Mouse (Mus musculus) heart, adult 8-10 months (tissue): ENCODE data around the gene Pigv. TPM values are rescaled to one million over a fixed set of nuclear protein-coding genes. Genes with fewer than 3 reads are reported as not detected.

Experiments used
- DNase-seq: peaks from one replicate; pipeline ENCODE4 v3.0.0; 2022; ENCODE audit warnings: low spot score
- total RNA-seq, 4 experiments: library from RNA; stranded (reverse); gene quantifications; 2 replicates each; pipeline ENCODE4 v1.2.4; 2022

Gene Pigv
- 10 to 100 TPM in 3 of 4 experiments, 1 to 10 TPM in 1; 9.2 to 13.8 (median 13.2) TPM for total RNA-seq

GRCm38 (mm10) chr4:133671881-133672844, at the start of gene Pigv:
Pigv (minus strand) TSS chr4:133672647.
- DNase-seq, result peak; percentile 91

DNA sequence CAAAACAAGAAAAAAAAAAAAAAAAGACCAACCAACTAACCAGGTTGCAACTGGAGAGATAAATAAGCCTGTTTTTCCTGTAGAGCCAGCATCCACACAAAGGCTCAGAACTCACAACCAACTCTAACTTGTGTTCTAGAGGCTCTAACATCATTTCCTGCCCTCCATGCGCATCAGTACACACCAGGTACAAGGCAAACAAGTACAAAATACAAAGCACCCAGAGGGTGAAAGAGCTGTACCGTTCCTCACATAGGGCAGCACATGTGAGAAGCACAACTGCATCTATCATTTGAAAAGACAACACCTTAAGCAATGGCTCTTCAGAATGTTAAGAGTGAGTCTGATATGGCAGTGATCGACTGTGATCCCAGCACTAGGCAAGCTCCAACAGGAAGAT, 47.3 kb upstream of the Pigv start:
- DNase-seq, result no peak

DNA sequence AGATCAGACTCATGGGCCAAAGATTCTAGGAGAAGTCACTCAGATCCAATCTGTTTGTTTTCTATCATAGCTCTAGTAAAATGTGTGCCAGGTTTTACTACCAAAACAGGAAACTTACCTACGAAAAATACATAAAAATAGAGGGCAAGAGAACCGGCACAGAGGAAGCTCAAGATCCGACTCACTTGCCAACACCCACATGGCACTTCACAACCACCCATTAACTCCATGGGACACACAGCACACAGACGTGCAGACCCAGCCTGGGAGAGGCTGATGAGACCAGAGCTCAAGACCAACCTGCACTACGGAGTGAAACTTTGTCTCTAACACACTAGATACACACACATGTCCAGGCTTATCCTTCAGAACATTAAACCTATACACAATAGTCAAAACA, 40.3 kb upstream of the Pigv start:
- no peak for DNase-seq

- no peak for DNase-seq
These were observed 39.0 kb upstream of the Pigv start for GRCm38 (mm10) chr4:133711307-133712076.

GRCm38 (mm10) chr4:133709395-133709794, 36.9 kb upstream of the Pigv start:
- no peak for DNase-seq

GRCm38 (mm10) chr4:133707464-133707863, 35.0 kb upstream of the Pigv start:
- no peak for DNase-seq

GRCm38 (mm10) chr4:133706956-133707355, 34.5 kb upstream of the Pigv start:
- DNase-seq, result peak; percentile 90

- no peak for DNase-seq
These were observed 32.6 kb upstream of the Pigv start for GRCm38 (mm10) chr4:133705062-133705461.

DNA sequence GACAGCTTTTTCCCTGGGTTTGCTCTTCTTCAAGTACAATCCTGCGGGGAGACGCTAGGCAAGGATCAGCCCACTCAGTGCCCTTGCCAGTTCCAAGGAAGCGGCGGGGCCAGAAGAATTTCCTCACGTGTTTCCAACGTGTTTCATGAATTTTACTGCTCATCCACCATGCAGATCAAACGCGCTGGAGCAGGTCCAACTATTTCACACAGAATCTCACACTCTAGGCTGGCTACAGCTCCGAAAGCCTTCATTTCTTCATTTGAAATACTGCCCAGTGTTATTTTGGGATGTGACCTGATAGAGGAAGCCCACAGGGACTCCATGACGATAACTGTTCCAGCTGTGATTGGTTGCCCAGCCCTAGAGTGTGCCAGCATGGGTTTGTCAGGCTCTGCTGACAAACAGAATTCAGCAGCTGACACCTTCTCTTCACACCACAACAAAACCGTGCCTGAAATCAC, 28.5 kb upstream of the Pigv start:
- DNase-seq, result peak; percentile 83

GRCm38 (mm10) chr4:133695363-133695762, 22.9 kb upstream of the Pigv start:
- DNase-seq, result no peak

DNA sequence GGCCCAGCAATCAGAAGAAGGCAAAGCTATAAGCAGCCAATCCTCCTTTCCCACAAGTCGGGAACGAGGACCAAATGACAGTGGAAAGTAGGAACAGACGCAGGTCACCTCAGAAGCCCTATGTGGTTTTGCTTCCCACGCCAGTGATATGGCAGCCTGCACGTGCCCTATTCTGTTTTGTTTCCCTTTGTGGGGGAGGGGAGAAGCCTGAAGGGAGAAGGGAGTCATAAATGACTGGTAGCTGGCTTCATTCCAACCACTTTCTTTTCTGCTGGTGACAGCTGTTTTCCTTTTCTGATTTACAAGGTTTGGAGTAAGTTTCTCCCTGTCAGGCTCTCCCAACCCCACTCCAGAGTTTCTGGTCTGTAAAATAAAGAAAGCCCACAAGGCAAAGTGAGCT, 17.8 kb upstream of the Pigv start:
- peak; percentile 55 for DNase-seq

GRCm38 (mm10) chr4:133688417-133689067, 16.1 kb upstream of the Pigv start:
- DNase-seq, result peak; percentile 33

GRCm38 (mm10) chr4:133687126-133687525, 14.7 kb upstream of the Pigv start:
- no peak for DNase-seq

DNA sequence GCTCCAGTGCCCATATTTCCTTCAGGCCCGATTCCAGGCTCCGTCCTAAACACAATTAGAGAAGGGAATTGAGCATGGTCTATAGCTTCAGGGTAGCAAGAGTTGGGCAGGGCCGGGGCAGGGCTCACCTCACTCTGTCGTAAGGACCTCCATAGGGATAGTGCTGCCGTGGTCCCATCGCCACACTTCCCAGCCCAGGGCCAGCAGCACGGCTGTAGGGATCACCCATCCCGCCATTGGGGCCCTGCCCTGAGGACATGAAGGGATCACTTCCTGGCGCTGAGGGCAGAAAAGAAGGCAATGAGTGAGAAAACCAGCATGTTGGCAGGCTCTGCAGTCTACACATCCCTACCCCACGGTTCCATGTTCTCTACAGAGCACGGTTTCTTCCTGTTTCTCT, 14.1 kb upstream of the Pigv start:
- DNase-seq, result no peak

GRCm38 (mm10) chr4:133680206-133680786, 7.8 kb upstream of the Pigv start:
- DNase-seq, result no peak

- DNase-seq, result no peak
These were observed 7.2 kb upstream of the Pigv start for GRCm38 (mm10) chr4:133679629-133680028.

- no peak for DNase-seq
These were observed 4.8 kb upstream of the Pigv start for GRCm38 (mm10) chr4:133677266-133677665.

DNA sequence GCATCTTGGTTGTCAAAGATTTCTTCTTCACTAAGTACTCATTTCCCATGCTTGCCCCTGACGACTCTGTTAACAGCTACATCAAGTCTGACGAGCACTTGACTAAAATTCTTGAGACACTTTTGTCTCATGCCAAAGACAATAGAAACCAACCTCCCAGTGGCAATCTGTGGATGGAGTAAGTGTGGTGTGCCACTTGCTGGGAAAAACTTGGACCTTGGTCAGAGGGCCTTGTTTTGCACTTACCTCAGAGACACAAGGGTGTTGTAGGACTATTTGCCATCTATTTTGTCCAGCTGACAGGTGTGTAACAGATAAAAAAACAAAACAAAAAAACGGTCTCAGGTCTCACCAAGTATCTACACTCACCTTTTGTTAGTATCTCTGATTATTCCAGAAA, 3.7 kb upstream of the Pigv start:
- no peak for DNase-seq

DNA sequence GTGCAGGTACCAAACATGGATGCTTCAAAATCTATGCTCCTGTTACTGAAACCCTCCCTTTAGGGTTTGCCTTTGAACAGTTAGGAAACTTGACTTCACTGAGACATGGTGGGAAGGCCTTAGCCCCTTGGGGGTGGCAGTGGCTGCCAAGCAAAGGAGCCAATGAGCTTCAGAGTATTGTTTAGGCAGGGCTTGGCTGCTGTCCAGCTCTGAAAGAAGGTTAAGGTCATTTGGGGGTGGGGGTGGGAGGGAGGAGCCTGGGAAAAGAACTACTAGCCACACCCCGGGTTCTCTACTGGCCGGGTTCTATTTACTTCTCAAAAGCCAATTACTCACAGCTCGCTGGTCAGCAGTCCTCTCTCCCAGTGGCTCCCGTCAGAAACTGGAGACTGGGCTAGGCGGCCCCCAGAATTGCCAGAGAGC, 3.2 kb upstream of the Pigv start:
- DNase-seq, result peak; percentile 53

GRCm38 (mm10) chr4:133674331-133674695, 1.9 kb upstream of the Pigv start:
- DNase-seq, result no peak

DNA sequence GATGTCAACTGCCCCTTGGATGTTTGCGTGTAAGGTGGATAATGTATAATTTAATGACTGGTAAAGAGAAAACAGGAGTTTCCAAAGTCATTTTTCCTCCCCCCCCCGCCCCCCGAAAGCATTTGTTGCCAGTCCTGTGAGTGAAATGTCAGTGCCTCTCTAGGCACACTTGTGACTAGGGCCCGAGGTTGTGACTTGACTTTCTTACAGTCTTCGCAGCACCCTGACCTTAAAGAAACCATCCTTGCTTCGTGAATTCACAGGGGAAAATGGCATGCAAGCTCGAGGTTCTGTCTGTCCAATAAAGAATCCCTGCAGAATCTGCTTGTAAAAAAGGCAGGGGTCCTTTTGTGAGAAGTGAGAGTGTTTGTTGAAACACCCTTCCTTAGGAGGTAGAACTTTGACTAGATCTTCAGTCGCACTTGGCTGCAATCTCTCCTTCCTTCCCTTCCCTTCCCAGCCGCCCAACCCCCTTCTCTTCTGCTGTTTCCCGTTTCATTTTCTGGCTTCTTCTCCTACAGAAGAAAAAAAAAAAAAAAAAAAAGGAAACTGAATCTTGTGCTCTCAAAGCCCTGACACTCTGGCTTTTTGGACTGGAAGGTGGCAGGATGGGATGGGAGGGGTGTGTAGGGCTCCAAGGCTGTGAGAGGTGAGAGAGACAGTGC, 1.4 kb upstream of the Pigv start:
- DNase-seq, result peak; percentile 68
